Mouse (Mus musculus): ENCODE results near the gene Rab3c.

GRCm38 (mm10) chr13:110114870-110115645 lies 165.7 kb downstream of the Rab3c start:
- TF ChIP-seq POLR2A (IDR thresholded peaks at IDR 0.05; ENCODE audit: low read depth, low read length) (no peak), CTCF (IDR thresholded peaks at IDR 0.05; ENCODE audit: borderline replicate concordance, insufficient read depth, low read length) (no peak)
